Comparison of ENCODE assay signal across 9 mouse cellular contexts in genomic region chr5:142810710-142811599, GRCm38 (mm10). TPM values are rescaled to one million over a fixed set of nuclear protein-coding genes. Genes with fewer than 3 reads are reported as not detected.
DNase-seq lines count a peak whose midpoint lies in the region; ATAC-seq and TF ChIP-seq lines count a peak whose summit lies in the region.
"Had no signal": no experiment of that assay in that cellular context is flagged by ENCODE, and none has a peak within 500 bp of the region (broad histone marks: within the 10 kb centered on the region; RNA-seq: fewer than 3 reads in every experiment).

No protein-coding gene starts in this region.

- intact Hi-C loops in heart, postnatal 36 days (cut with DNase I) = loop anchor here (10.0 kb wide), 1 partner anchor 714 kb away; the partner anchor contains the start of gene Rac1

- peak overlapping the region; percentile 97 for H3K4me2 ChIP-seq in forebrain, embryonic 12.5 days

- TF ChIP-seq CTCF in C2C12 (IDR thresholded peaks at IDR 0.05; ENCODE audit: control insufficient read depth, insufficient read depth, insufficient read length) = no peak

- peaks cover 97% of the 10 kb centered on the region for H3K79me3 ChIP-seq in C2C12 (ENCODE audit: low read depth)

- H3K36me3 ChIP-seq in heart, embryonic 10.5 days = peaks cover 44% of the 10 kb centered on the region
- H3K36me3 ChIP-seq in C2C12 (ENCODE audit: control insufficient read depth, insufficient read depth) = peaks cover 50% of the 10 kb centered on the region
- H3K36me3 ChIP-seq in forebrain, embryonic 12.5 days (replicated peaks) = peaks cover 55% of the 10 kb centered on the region

- H3K27ac ChIP-seq in heart, embryonic 10.5 days = peak overlapping the region; percentile 100
- peak overlapping the region; percentile 100 for H3K27ac ChIP-seq in forebrain, embryonic 12.5 days

- H3K27me3 ChIP-seq in heart, embryonic 10.5 days (ENCODE audit: insufficient read depth, poor library complexity, severe bottlenecking) = no peaks in the 10 kb centered on the region
- H3K27me3 ChIP-seq in C2C12 (ENCODE audit: control insufficient read depth, insufficient read depth, insufficient read length) = no peaks in the 10 kb centered on the region
- H3K27me3 ChIP-seq in forebrain, embryonic 12.5 days = no peaks in the 10 kb centered on the region

- peak overlapping the region; percentile 99 for H3K4me3 ChIP-seq in heart, embryonic 10.5 days
- H3K4me3 ChIP-seq in C2C12 (ENCODE audit: insufficient read depth, poor library complexity, severe bottlenecking) = peak overlapping the region; percentile 6
- H3K4me3 ChIP-seq in forebrain, embryonic 12.5 days (replicated peaks) = peak overlapping the region; percentile 96

- H3ac ChIP-seq in C2C12 (ENCODE audit: control insufficient read depth, insufficient read length, low read depth) = no peak overlapping the region

- no peak for ATAC-seq in forebrain, embryonic 12.5 days (ENCODE audit: low FRiP score)
- no peak for ATAC-seq in cerebellum, adult (ENCODE audit: insufficient number of reproducible peaks, low FRiP score, low TSS enrichment)

- WGBS in heart, embryonic 10.5 days = 37% methylated on average over 20 of the region's 20 CpGs
- WGBS in forebrain, embryonic 12.5 days = 20% methylated on average over 20 of the region's 20 CpGs

- no peak for DNase-seq in heart, embryonic 10.5 days (ENCODE audit: low spot score)
- DNase-seq in heart, postnatal 36 days = no peak
- peak; percentile 69 for DNase-seq in mesoderm, embryonic 11.5 days (ENCODE audit: low read depth, low spot score)
- no peak for DNase-seq in frontal cortex, postnatal 25 days (ENCODE audit: low spot score in 2 of 2)
- no peak for DNase-seq in c-Kit-positive CD71-positive TER-119-positive erythroid progenitor cells, embryonic 14.5 days (ENCODE audit: low spot score)
- DNase-seq: B cell, adult 2 months had no signal

- peaks cover 100% of the 10 kb centered on the region for H3K79me2 ChIP-seq in C2C12 (ENCODE audit: control insufficient read depth, insufficient read depth)

- no peaks in the 10 kb centered on the region for H3K9me3 ChIP-seq in heart, embryonic 10.5 days
- H3K9me3 ChIP-seq in forebrain, embryonic 12.5 days = no peaks in the 10 kb centered on the region

- H3K4me1 ChIP-seq in heart, embryonic 10.5 days = peaks cover 49% of the 10 kb centered on the region
- H3K4me1 ChIP-seq in forebrain, embryonic 12.5 days = peaks cover 48% of the 10 kb centered on the region

- peak overlapping the region; percentile 100 for H3K9ac ChIP-seq in forebrain, embryonic 12.5 days

TF ChIP-seq in C2C12, 6 proteins besides CTCF, POLR2A, EP300 and RAD21:
- no peak for TF ChIP-seq MYOD1 (IDR thresholded peaks at IDR 0.05; ENCODE audit: control insufficient read depth, insufficient read length, low read depth)
- TF ChIP-seq FOSL1 (IDR thresholded peaks at IDR 0.05; ENCODE audit: insufficient read depth, low read length, poor library complexity, severe bottlenecking) = no peak
- TF ChIP-seq CEBPB (IDR thresholded peaks at IDR 0.05; ENCODE audit: low read depth) = no peak
- no peak for TF ChIP-seq USF1 (IDR thresholded peaks at IDR 0.05; ENCODE audit: low read depth)
- TF ChIP-seq MYOG (IDR thresholded peaks at IDR 0.05; ENCODE audit: control insufficient read depth, extremely low read depth, insufficient read length) = no peak
- no peak for TF ChIP-seq MAX (IDR thresholded peaks at IDR 0.05)

RNA-seq across cellular contexts. Expression of gene Tnrc18, which starts 6.5 kb away (rescaled TPM):
- polyA plus RNA-seq in heart, embryonic 10.5 days (2016; fragmentation: Nextera tagmentation; extraction: Ambion mirVana) = 22.2 and 24.8 TPM in 2 replicates
- 10 to 100 TPM; 55.4 to 62.3 TPM for total RNA-seq in heart, postnatal 36 days (2021)
- polyA plus RNA-seq in C2C12 (2012; fragmentation: generic; extraction: Trizol) = 44.3 TPM
- polyA plus RNA-seq in forebrain, embryonic 12.5 days (2016; fragmentation: Nextera tagmentation; extraction: Ambion mirVana) = 56.8 and 64.6 TPM in 2 replicates

Comparison
In these comparisons a context has a peak if more than half of its experiments do, and no peak if none do; other contexts are left out.
1. H3K4me3 ChIP-seq: peak in every context shown above with its lines; median percentile 99 in heart, embryonic 10.5 days; 96 in forebrain, embryonic 12.5 days; 6 in C2C12.